Mouse (Mus musculus): Measurements from ENCODE around the gene Zfp637. TPM values are rescaled to one million over a fixed set of nuclear protein-coding genes. Genes with fewer than 3 reads are reported as not detected.

The Zfp637 gene
- total and polyA plus RNA-seq, 2 experiments from 2014 or later = 52.9 to 67.6 TPM

GRCm38 (mm10) chr6:117809816-117810215 lies 31.2 kb upstream of the Zfp637 start:
- Histone ChIP-seq H3K36me3 (replicated peaks; ENCODE audit: control insufficient read depth, insufficient read depth, low read length) (no peaks in the 10 kb centered on the region), H3K4me2 (ENCODE audit: low read depth, low read length) (no peak overlapping the region), H3K9ac (replicated peaks; ENCODE audit: low read depth, low read length) (no peak overlapping the region), H3K27ac (ENCODE audit: low read depth) (no peak overlapping the region), H3K27me3 (ENCODE audit: control insufficient read depth, insufficient read depth, low read length) (no peaks in the 10 kb centered on the region), H3K9me3 (replicated peaks; ENCODE audit: control insufficient read depth, low read length) (no peaks in the 10 kb centered on the region), H3K4me3 (ENCODE audit: low read depth, low read length) (no peak overlapping the region), H3K4me1 (ENCODE audit: control insufficient read depth, insufficient read depth) (no peaks in the 10 kb centered on the region)
- TF ChIP-seq EP300 (IDR thresholded peaks at IDR 0.05; ENCODE audit: low read depth) (no peak), CTCF (IDR thresholded peaks at IDR 0.05; ENCODE audit: low read depth) (no peak)
- WGBS = 84% methylated on average over 6 of the region's 6 CpGs
- ATAC-seq (ENCODE audit: insufficient read depth, low read depth) (no peak), DNase-seq (ENCODE audit: low spot score) (no peak)

GRCm38 (mm10) chr6:117810717-117811116 lies 30.3 kb upstream of the Zfp637 start:
- no peak for TF ChIP-seq EP300 (IDR thresholded peaks at IDR 0.05; ENCODE audit: low read depth)
- no peak for TF ChIP-seq CTCF (IDR thresholded peaks at IDR 0.05; ENCODE audit: low read depth)
- H3K4me1 ChIP-seq (ENCODE audit: control insufficient read depth, insufficient read depth) = no peaks in the 10 kb centered on the region
- no peaks in the 10 kb centered on the region for H3K36me3 ChIP-seq (replicated peaks; ENCODE audit: control insufficient read depth, insufficient read depth, low read length)
- 64% methylated on average over 4 of the region's 4 CpGs for WGBS
- H3K4me3 ChIP-seq (ENCODE audit: low read depth, low read length) = no peak overlapping the region
- no peak overlapping the region for H3K4me2 ChIP-seq (ENCODE audit: low read depth, low read length)
- H3K9ac ChIP-seq (replicated peaks; ENCODE audit: low read depth, low read length) = no peak overlapping the region
- no peaks in the 10 kb centered on the region for H3K27me3 ChIP-seq (ENCODE audit: control insufficient read depth, insufficient read depth, low read length)
- no peaks in the 10 kb centered on the region for H3K9me3 ChIP-seq (replicated peaks; ENCODE audit: control insufficient read depth, low read length)
- DNase-seq (ENCODE audit: low spot score) = no peak
- no peak for ATAC-seq (ENCODE audit: insufficient read depth, low read depth)
- no peak overlapping the region for H3K27ac ChIP-seq (ENCODE audit: low read depth)

- no peak for TF ChIP-seq EP300 (IDR thresholded peaks at IDR 0.05; ENCODE audit: low read depth)
- TF ChIP-seq CTCF (IDR thresholded peaks at IDR 0.05; ENCODE audit: low read depth) = no peak
- Histone ChIP-seq H3K4me3 (ENCODE audit: low read depth, low read length) (no peak overlapping the region), H3K27ac (ENCODE audit: low read depth) (no peak overlapping the region), H3K27me3 (ENCODE audit: control insufficient read depth, insufficient read depth, low read length) (no peaks in the 10 kb centered on the region), H3K9me3 (replicated peaks; ENCODE audit: control insufficient read depth, low read length) (no peaks in the 10 kb centered on the region), H3K4me2 (ENCODE audit: low read depth, low read length) (no peak overlapping the region), H3K36me3 (replicated peaks; ENCODE audit: control insufficient read depth, insufficient read depth, low read length) (no peaks in the 10 kb centered on the region), H3K4me1 (ENCODE audit: control insufficient read depth, insufficient read depth) (no peaks in the 10 kb centered on the region), H3K9ac (replicated peaks; ENCODE audit: low read depth, low read length) (no peak overlapping the region)
- 79% methylated on average over 5 of the region's 5 CpGs for WGBS
- DNase-seq (ENCODE audit: low spot score) = no peak
- ATAC-seq (ENCODE audit: insufficient read depth, low read depth) = no peak
Measured at GRCm38 (mm10) chr6:117811256-117811655, 29.7 kb upstream of the Zfp637 start.

GRCm38 (mm10) chr6:117814681-117815080 lies 26.3 kb upstream of the Zfp637 start:
- Histone ChIP-seq H3K4me1 (ENCODE audit: control insufficient read depth, insufficient read depth) (no peaks in the 10 kb centered on the region), H3K27ac (ENCODE audit: low read depth) (no peak overlapping the region), H3K27me3 (ENCODE audit: control insufficient read depth, insufficient read depth, low read length) (no peaks in the 10 kb centered on the region), H3K4me3 (ENCODE audit: low read depth, low read length) (no peak overlapping the region), H3K4me2 (ENCODE audit: low read depth, low read length) (no peak overlapping the region), H3K36me3 (replicated peaks; ENCODE audit: control insufficient read depth, insufficient read depth, low read length) (no peaks in the 10 kb centered on the region), H3K9me3 (replicated peaks; ENCODE audit: control insufficient read depth, low read length) (no peaks in the 10 kb centered on the region), H3K9ac (replicated peaks; ENCODE audit: low read depth, low read length) (no peak overlapping the region)
- DNase-seq (ENCODE audit: low spot score) (no peak), ATAC-seq (ENCODE audit: insufficient read depth, low read depth) (no peak)
- TF ChIP-seq EP300 (IDR thresholded peaks at IDR 0.05; ENCODE audit: low read depth) = no peak
- no peak for TF ChIP-seq CTCF (IDR thresholded peaks at IDR 0.05; ENCODE audit: low read depth)

- no peaks in the 10 kb centered on the region for H3K4me1 ChIP-seq (ENCODE audit: control insufficient read depth, insufficient read depth)
- H3K9ac ChIP-seq (replicated peaks; ENCODE audit: low read depth, low read length) = no peak overlapping the region
- DNase-seq (ENCODE audit: low spot score) = no peak
- no peak overlapping the region for H3K4me2 ChIP-seq (ENCODE audit: low read depth, low read length)
- H3K4me3 ChIP-seq (ENCODE audit: low read depth, low read length) = no peak overlapping the region
- no peak overlapping the region for H3K27ac ChIP-seq (ENCODE audit: low read depth)
- no peaks in the 10 kb centered on the region for H3K27me3 ChIP-seq (ENCODE audit: control insufficient read depth, insufficient read depth, low read length)
- no peak for ATAC-seq (ENCODE audit: insufficient read depth, low read depth)
- TF ChIP-seq EP300 (IDR thresholded peaks at IDR 0.05; ENCODE audit: low read depth) = no peak
- TF ChIP-seq CTCF (IDR thresholded peaks at IDR 0.05; ENCODE audit: low read depth) = no peak
- WGBS = 52% methylated on average over 4 of the region's 5 CpGs
- H3K9me3 ChIP-seq (replicated peaks; ENCODE audit: control insufficient read depth, low read length) = no peaks in the 10 kb centered on the region
- no peaks in the 10 kb centered on the region for H3K36me3 ChIP-seq (replicated peaks; ENCODE audit: control insufficient read depth, insufficient read depth, low read length)
Measured at GRCm38 (mm10) chr6:117817108-117817541, 23.9 kb upstream of the Zfp637 start.

- Histone ChIP-seq H3K4me3 (ENCODE audit: low read depth, low read length) (no peak overlapping the region), H3K27ac (ENCODE audit: low read depth) (no peak overlapping the region), H3K36me3 (replicated peaks; ENCODE audit: control insufficient read depth, insufficient read depth, low read length) (no peaks in the 10 kb centered on the region), H3K4me1 (ENCODE audit: control insufficient read depth, insufficient read depth) (no peaks in the 10 kb centered on the region), H3K27me3 (ENCODE audit: control insufficient read depth, insufficient read depth, low read length) (peaks cover 4% of the 10 kb centered on the region; the same call in 1 of the 2 replicates), H3K9me3 (replicated peaks; ENCODE audit: control insufficient read depth, low read length) (no peaks in the 10 kb centered on the region), H3K9ac (replicated peaks; ENCODE audit: low read depth, low read length) (no peak overlapping the region), H3K4me2 (ENCODE audit: low read depth, low read length) (no peak overlapping the region)
- TF ChIP-seq EP300 (IDR thresholded peaks at IDR 0.05; ENCODE audit: low read depth) = no peak
- no peak for TF ChIP-seq CTCF (IDR thresholded peaks at IDR 0.05; ENCODE audit: low read depth)
- no peak for DNase-seq (ENCODE audit: low spot score)
- no peak for ATAC-seq (ENCODE audit: insufficient read depth, low read depth)
- 85% methylated on average over 14 of the region's 14 CpGs for WGBS
Measured at GRCm38 (mm10) chr6:117820327-117820726, 20.7 kb upstream of the Zfp637 start.
